Mouse (Mus musculus) limb, embryonic 15.5 days (tissue): ENCODE measurements around the gene Shank2. TPM values are rescaled to one million over a fixed set of nuclear protein-coding genes. Genes with fewer than 3 reads are reported as not detected.

Experiments used
- ATAC-seq: fragments of 200-750 bp; cut with Nextera tagmentation; 2 replicates; pipeline ENCODE4 v1.8.0; 2017; ENCODE audit warnings: low read depth, moderate TSS enrichment; ENCODE audit not compliant: insufficient number of reproducible peaks, low FRiP score, low TSS enrichment
- H3K27ac ChIP-seq: fragments of 300-500 bp; sonication (generic); 2 replicates; pipeline ENCODE4 v1.5.1; 2015; ENCODE audit warnings: moderate library complexity, mild to moderate bottlenecking, inconsistent platforms
- H3K27me3 ChIP-seq: fragments of 300-500 bp; sonication (generic); 2 replicates; pipeline ENCODE4 v1.6.1; 2015; ENCODE audit warnings: inconsistent platforms
- H3K36me3 ChIP-seq: fragments of 300-500 bp; sonication (generic); 2 replicates; pipeline ENCODE4 v1.6.1; 2015; ENCODE audit warnings: inconsistent platforms
- H3K4me1 ChIP-seq: fragments of 300-500 bp; sonication (generic); 2 replicates; pipeline ENCODE4 v1.6.1; 2015; ENCODE audit warnings: inconsistent platforms
- H3K4me2 ChIP-seq: fragments of 300-500 bp; sonication (generic); 2 replicates; pipeline ENCODE4 v1.6.1; 2015; ENCODE audit warnings: mild to moderate bottlenecking, inconsistent platforms
- H3K4me3 ChIP-seq: fragments of 300-500 bp; sonication (generic); 2 replicates; pipeline ENCODE4 v1.5.1; 2015; ENCODE audit warnings: mild to moderate bottlenecking, inconsistent platforms
- H3K9ac ChIP-seq: fragments of 300-500 bp; sonication (generic); 2 replicates; pipeline ENCODE4 v1.6.1; 2015; ENCODE audit warnings: inconsistent platforms
- H3K9me3 ChIP-seq: fragments of 300-500 bp; sonication (generic); 2 replicates; pipeline ENCODE4 v1.6.1; 2016; ENCODE audit warnings: inconsistent platforms
- WGBS: fragments of 180-500 bp; shearing (Covaris S2); methylation state at CpG from one replicate; pipeline ENCODE4 v1.1.7; 2015; 5-methylcytosine and 5-hydroxymethylcytosine counted together
- polyA plus RNA-seq: library from polyadenylated mRNA; unstranded; fragments of >200 nt; fragmentation: Nextera tagmentation; extraction: Ambion mirVana; gene quantifications from 2 replicates; pipeline ENCODE4 v1.2.1, GENCODE M21; 2015

Shank2 gene
- polyA plus RNA-seq, result 0.17 and 0.19 TPM in 2 replicates

GRCm38 (mm10) chr7:144001628-144002027 lies at the start of gene Shank2:
Gene Shank2, plus strand, starts transcription at chr7:144001928.
- Histone ChIP-seq H3K9ac (no peak within 1 kb of the TSS), H3K9me3 (no peaks in the 10 kb centered on the region), H3K27ac (no peak within 1 kb of the TSS), H3K4me3 (no peak within 1 kb of the TSS), H3K27me3 (no peaks in the 10 kb centered on the region), H3K36me3 (no peaks in the 10 kb centered on the region), H3K4me2 (no peak within 1 kb of the TSS), H3K4me1 (no peaks in the 10 kb centered on the region)
- no peak for ATAC-seq
- WGBS, result 75% methylated on average over 3 of the region's 3 CpGs

DNA sequence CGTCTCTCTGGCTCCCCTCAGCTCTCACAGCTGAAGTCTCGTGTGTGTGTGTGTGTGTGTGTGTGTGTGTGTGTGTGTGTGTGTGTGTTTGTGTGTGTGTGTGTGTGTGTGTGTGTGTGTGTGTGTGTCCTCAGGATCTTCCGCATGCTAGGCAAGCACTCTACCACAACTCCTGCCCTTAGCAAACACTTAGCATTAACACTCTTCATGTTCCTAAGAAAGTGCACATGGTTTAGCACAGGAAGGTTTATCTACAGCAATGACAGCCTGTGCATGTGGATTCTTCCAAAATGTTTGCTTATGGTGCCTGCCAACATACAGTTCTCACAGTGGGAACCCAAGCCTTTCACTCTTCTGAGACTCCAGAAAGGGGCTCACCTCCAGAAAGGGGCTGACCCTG lies 49.6 kb upstream of the Shank2 start:
- no peak overlapping the region for H3K27ac ChIP-seq
- no peaks in the 10 kb centered on the region for H3K4me1 ChIP-seq
- H3K4me3 ChIP-seq, result no peak overlapping the region
- no peak overlapping the region for H3K9ac ChIP-seq
- no peak for ATAC-seq
- H3K36me3 ChIP-seq, result no peaks in the 10 kb centered on the region
- no peaks in the 10 kb centered on the region for H3K9me3 ChIP-seq
- no peaks in the 10 kb centered on the region; the same call in none of the 2 replicates for H3K27me3 ChIP-seq
- no peak overlapping the region for H3K4me2 ChIP-seq
- WGBS, result 81% methylated on average over 3 of the region's 3 CpGs

DNA sequence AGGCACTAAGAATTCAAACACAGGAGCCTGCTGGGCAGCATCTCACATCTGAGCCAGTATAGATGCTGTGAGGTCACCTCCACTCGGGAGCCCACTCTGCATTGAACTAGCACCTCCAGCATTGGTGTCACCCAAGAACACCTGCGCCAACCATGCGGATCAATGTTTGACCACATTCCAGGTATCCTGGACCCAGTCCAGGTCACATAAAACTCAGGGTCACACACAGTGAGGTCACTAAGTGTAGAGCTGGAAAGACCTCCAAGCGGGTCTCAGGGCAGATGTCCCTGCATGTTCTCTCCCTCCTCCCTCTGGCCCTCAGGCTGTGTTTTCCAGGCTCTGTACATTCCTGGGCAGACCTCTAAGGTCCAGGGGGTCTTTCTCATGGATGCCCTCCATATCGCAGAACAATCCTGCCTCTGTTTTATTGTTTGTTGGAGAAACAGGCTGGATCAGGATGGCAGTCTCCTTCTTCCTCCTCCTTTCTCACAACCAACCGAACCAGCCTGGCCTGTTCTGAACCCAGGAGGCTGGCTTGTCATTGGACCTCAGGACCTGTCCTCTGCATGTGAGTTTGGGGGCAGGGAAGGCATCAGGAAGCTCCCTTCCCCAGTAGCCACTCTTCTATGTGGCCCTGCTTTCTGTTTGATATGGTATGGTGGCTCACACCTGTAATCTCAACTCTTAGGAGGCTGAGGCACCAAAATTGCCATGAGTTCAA lies 45.0 kb upstream of the Shank2 start:
- Histone ChIP-seq H3K36me3 (no peaks in the 10 kb centered on the region), H3K4me2 (no peak overlapping the region), H3K27ac (no peak overlapping the region), H3K9me3 (no peaks in the 10 kb centered on the region), H3K9ac (no peak overlapping the region), H3K4me3 (no peak overlapping the region), H3K4me1 (0 out of 2 replicates have a peak, but pooled peaks cover 3% of the 10 kb centered on the region), H3K27me3 (no peaks in the 10 kb centered on the region; the same call in none of the 2 replicates)
- no peak for ATAC-seq
- WGBS, result 65% methylated on average over 6 of the region's 6 CpGs

- Histone ChIP-seq H3K4me3 (no peak overlapping the region), H3K9me3 (no peaks in the 10 kb centered on the region), H3K27ac (no peak overlapping the region), H3K9ac (no peak overlapping the region), H3K4me2 (no peak overlapping the region), H3K4me1 (0 out of 2 replicates have a peak, but pooled peaks cover 3% of the 10 kb centered on the region), H3K27me3 (no peaks in the 10 kb centered on the region; the same call in none of the 2 replicates), H3K36me3 (no peaks in the 10 kb centered on the region)
- 55% methylated on average over 11 of the region's 11 CpGs for WGBS
- ATAC-seq, result no peak
Observed at GRCm38 (mm10) chr7:143958030-143958565, 43.6 kb upstream of the Shank2 start.

GRCm38 (mm10) chr7:143963813-143964212 lies 37.9 kb upstream of the Shank2 start:
- Histone ChIP-seq H3K4me3 (no peak overlapping the region), H3K36me3 (no peaks in the 10 kb centered on the region), H3K27ac (no peak overlapping the region), H3K27me3 (no peaks in the 10 kb centered on the region), H3K4me2 (no peak overlapping the region), H3K9me3 (no peaks in the 10 kb centered on the region), H3K4me1 (no peaks in the 10 kb centered on the region), H3K9ac (no peak overlapping the region)
- 74% methylated on average over 5 of the region's 5 CpGs for WGBS
- no peak for ATAC-seq

DNA sequence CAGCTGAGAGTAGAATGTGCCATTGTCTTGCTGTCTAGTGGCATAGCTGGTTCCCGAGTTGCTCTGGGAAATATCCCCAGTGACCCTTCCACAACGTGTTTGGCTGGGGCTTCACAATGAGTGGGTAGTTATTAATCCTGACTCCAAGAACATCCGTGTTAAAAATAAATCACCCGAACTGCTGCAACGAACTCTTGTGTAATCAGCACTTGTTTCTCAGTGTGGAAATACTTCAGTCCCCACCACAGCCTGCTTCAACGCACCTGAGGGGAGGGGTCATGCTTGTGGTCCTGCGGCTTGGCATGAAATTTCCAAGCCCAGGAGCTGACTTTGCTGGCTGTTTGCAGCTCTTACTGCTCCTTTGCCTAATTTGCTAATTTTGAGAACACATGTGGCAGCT lies 35.1 kb upstream of the Shank2 start:
- no peaks in the 10 kb centered on the region for H3K4me1 ChIP-seq
- no peak overlapping the region for H3K4me3 ChIP-seq
- H3K4me2 ChIP-seq, result no peak overlapping the region
- H3K9me3 ChIP-seq, result no peaks in the 10 kb centered on the region
- H3K27me3 ChIP-seq, result no peaks in the 10 kb centered on the region
- no peak for ATAC-seq
- WGBS, result 67% methylated on average over 7 of the region's 7 CpGs
- H3K9ac ChIP-seq, result no peak overlapping the region
- no peaks in the 10 kb centered on the region for H3K36me3 ChIP-seq
- no peak overlapping the region for H3K27ac ChIP-seq

GRCm38 (mm10) chr7:143977491-143977830 lies 24.3 kb upstream of the Shank2 start:
- Histone ChIP-seq H3K4me3 (peak overlapping the region; percentile 43), H3K27me3 (peaks cover 77% of the 10 kb centered on the region), H3K36me3 (no peaks in the 10 kb centered on the region), H3K27ac (no peak overlapping the region), H3K4me1 (peaks cover 20% of the 10 kb centered on the region), H3K4me2 (peak overlapping the region; percentile 92), H3K9me3 (no peaks in the 10 kb centered on the region), H3K9ac (no peak overlapping the region)
- no peak for ATAC-seq
- WGBS, result 12% methylated on average over 5 of the region's 5 CpGs

DNA sequence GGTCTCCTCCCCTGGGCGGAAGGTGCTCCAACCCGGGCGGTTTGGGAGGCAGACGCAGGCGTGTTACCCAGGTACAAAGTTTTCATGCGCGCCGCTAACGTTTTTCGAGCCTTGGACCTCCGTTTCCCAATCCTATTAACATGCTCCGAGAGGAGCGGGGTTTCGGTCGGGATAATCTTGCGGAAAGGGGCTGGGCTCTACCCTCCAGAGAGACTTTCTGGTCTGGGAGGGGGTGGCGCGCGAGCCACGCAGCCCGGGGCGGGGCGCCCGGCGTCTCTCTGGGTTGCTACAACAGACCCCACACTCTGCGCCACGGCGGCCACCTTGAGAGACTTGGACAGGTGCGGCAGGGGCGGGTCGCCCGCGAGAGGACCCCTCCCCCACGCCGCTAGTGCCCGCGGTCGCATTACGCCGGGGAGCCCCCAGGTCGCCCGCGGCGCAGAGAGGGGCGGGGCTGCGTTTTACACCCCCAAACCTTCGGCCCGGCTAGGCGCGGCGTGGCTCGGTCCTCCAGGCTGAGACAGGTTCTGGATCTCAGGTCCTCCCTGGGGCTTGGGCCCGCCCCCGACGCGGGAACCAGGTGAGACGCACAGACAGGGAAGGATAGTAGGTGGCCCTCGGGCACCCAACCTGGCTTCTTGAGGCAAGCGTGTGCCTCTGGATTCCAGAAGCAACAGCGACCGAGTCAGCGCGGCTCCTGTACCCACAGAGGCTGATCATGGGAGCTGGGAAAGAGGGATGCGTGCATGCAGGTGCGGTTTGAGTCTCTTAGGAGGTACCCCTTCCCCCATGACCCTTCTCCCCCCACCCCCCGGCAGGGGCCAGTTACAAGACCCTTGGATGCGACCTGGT lies 23.7 kb upstream of the Shank2 start:
- H3K4me2 ChIP-seq, result peak overlapping the region; percentile 92
- H3K36me3 ChIP-seq, result no peaks in the 10 kb centered on the region
- H3K4me1 ChIP-seq, result peaks cover 20% of the 10 kb centered on the region
- peak overlapping the region; percentile 43 for H3K4me3 ChIP-seq
- H3K9me3 ChIP-seq, result no peaks in the 10 kb centered on the region
- WGBS, result 1% methylated on average over 67 of the region's 67 CpGs
- no peak overlapping the region for H3K27ac ChIP-seq
- peak; percentile 59; the same call in 1 of the 2 replicates for ATAC-seq
- H3K9ac ChIP-seq, result peak overlapping the region; percentile 14; the same call in 1 of the 2 replicates
- peaks cover 77% of the 10 kb centered on the region for H3K27me3 ChIP-seq

- H3K27ac ChIP-seq, result no peak overlapping the region
Observed at GRCm38 (mm10) chr7:143978741-143979371, 22.9 kb upstream of the Shank2 start.

GRCm38 (mm10) chr7:143979986-143980385 lies 21.7 kb upstream of the Shank2 start:
- 23% methylated on average over 5 of the region's 5 CpGs for WGBS
- Histone ChIP-seq H3K9ac (no peak overlapping the region), H3K4me2 (no peak overlapping the region), H3K36me3 (no peaks in the 10 kb centered on the region), H3K9me3 (no peaks in the 10 kb centered on the region), H3K4me3 (no peak overlapping the region), H3K27me3 (peaks cover 76% of the 10 kb centered on the region), H3K27ac (no peak overlapping the region), H3K4me1 (peaks cover 20% of the 10 kb centered on the region)
- ATAC-seq, result no peak

More at GRCm38 (mm10) chr7:143978741-143979371, 22.9 kb upstream of the Shank2 start:
- H3K4me1 ChIP-seq, result peaks cover 20% of the 10 kb centered on the region
- H3K9ac ChIP-seq, result no peak overlapping the region
- H3K36me3 ChIP-seq, result no peaks in the 10 kb centered on the region
- peaks cover 79% of the 10 kb centered on the region for H3K27me3 ChIP-seq
- WGBS, result 0% methylated on average over 49 of the region's 50 CpGs
- peak overlapping the region; percentile 43 for H3K4me3 ChIP-seq
- H3K9me3 ChIP-seq, result no peaks in the 10 kb centered on the region
- no peak for ATAC-seq
- peak overlapping the region; percentile 92 for H3K4me2 ChIP-seq

DNA sequence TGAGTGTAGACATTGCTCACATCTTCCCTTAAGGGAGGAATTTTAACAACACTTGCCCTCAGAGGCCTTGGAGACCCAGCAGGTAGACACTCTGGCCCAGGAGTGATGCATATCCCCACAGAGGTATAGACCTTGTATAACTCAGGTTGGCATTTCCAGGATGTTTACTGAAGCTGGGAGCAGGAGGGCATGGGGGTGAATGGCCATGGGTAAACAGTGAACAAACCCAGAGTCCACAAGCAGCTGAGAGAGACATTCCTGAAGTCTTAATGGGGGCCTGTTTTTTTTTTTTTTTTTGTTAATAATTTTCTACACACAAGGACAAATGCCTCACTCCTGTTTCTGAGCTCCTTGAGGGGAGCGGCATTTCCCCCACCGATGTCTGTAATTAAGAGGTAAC lies 15.4 kb upstream of the Shank2 start:
- Histone ChIP-seq H3K4me1 (no peaks in the 10 kb centered on the region), H3K27ac (no peak overlapping the region), H3K9me3 (no peaks in the 10 kb centered on the region), H3K4me3 (no peak overlapping the region), H3K27me3 (peaks cover 14% of the 10 kb centered on the region), H3K36me3 (no peaks in the 10 kb centered on the region), H3K4me2 (no peak overlapping the region), H3K9ac (no peak overlapping the region)
- 81% methylated on average over 2 of the region's 2 CpGs for WGBS
- ATAC-seq, result no peak
